Comparison of ENCODE assay signal across 16 mouse cellular contexts in genomic region chr17:21504524-21504923, GRCm38 (mm10). TPM values are rescaled to one million over a fixed set of nuclear protein-coding genes. Genes with fewer than 3 reads are reported as not detected.
DNase-seq lines count a peak whose midpoint lies in the region; ATAC-seq and TF ChIP-seq lines count a peak whose summit lies in the region.
"Had no signal": no experiment of that assay in that cellular context is flagged by ENCODE, and none has a peak within 500 bp of the region (broad histone marks: within the 10 kb centered on the region; RNA-seq: fewer than 3 reads in every experiment).

No protein-coding gene starts in this region.

- TF ChIP-seq RAD21 in MEL (IDR thresholded peaks at IDR 0.05; ENCODE audit: low read depth, low read length): peak; percentile 55

- ATAC-seq in megakaryocyte, adult 5-6 weeks (ENCODE audit: poor library complexity, severe bottlenecking): peak; percentile 57; the same call in 1 of the 2 replicates

- no peak overlapping the region for H3K4me3 ChIP-seq in layer of hippocampus, adult 2 months
- no peak overlapping the region for H3K4me3 ChIP-seq in MEL (ENCODE audit: control insufficient read depth in 1 of 2, insufficient read depth in 1 of 2, low read depth in 2 of 2, low read length in 2 of 2)
- H3K4me3 ChIP-seq: embryonic facial prominence, embryonic 13.5 days; forebrain, embryonic 12.5 days; hindbrain, embryonic 12.5 days; limb, embryonic 10.5 days; midbrain, embryonic 12.5 days; neural tube, embryonic 13.5 days had no signal

- TF ChIP-seq EP300 in MEL (IDR thresholded peaks at IDR 0.05; ENCODE audit: low read depth in 1 of 2, low read length in 2 of 2): no peak

- no peaks in the 10 kb centered on the region for H3K79me2 ChIP-seq in MEL (ENCODE audit: control insufficient read depth, insufficient read depth, low read length, poor library complexity)

- TF ChIP-seq POLR2A in MEL (IDR thresholded peaks at IDR 0.05; ENCODE audit: control insufficient read depth in 1 of 2, insufficient read depth in 1 of 2, low read depth in 1 of 2, low read length in 2 of 2, poor library complexity in 1 of 2): no peak

- H3K27ac ChIP-seq in layer of hippocampus, adult 2 months: no peak overlapping the region
- H3K27ac ChIP-seq in MEL (ENCODE audit: control insufficient read depth, low read depth, low read length): no peak overlapping the region
- H3K27ac ChIP-seq: embryonic facial prominence, embryonic 13.5 days; forebrain, embryonic 12.5 days; hindbrain, embryonic 12.5 days; limb, embryonic 10.5 days; midbrain, embryonic 12.5 days; neural tube, embryonic 13.5 days had no signal

- peak; percentile 56 for TF ChIP-seq CTCF in layer of hippocampus, adult 2 months (conservative IDR thresholded peaks at IDR 0.05)
- TF ChIP-seq CTCF in MEL (IDR thresholded peaks at IDR 0.05 in 2 of 3, conservative IDR thresholded peaks at IDR 0.05 in 1 of 3; ENCODE audit: control insufficient read depth in 1 of 3, insufficient read depth in 1 of 3, low read depth in 2 of 3, low read length in 3 of 3, poor library complexity in 1 of 3, severe bottlenecking in 1 of 3): peak; percentile 6 to 59 (median 40); a peak in 4 of 6 replicates

- no peak for DNase-seq in layer of hippocampus, adult 2 months (ENCODE audit: low spot score in 2 of 2)
- no peak for DNase-seq in layer of hippocampus, adult 11-12 months (ENCODE audit: low spot score)
- DNase-seq in 416B (ENCODE audit: low read depth) (peak; percentile 57), MEL (ENCODE audit: low read depth, low spot score) (peak; percentile 53)
- DNase-seq in left cerebral cortex, adult 9 months (ENCODE audit: low spot score in 2 of 2): no peak
- DNase-seq in gastrocnemius, adult 18-20 months (ENCODE audit: low spot score): no peak
- DNase-seq: cerebellum, postnatal 10 days; kidney, adult 9 months; thymus, adult 2 months had no signal

- peaks cover 0 to 2% of the 10 kb centered on the region in 2 experiments; a peak in 1 of 4 replicates for H3K36me3 ChIP-seq in MEL (ENCODE audit: control insufficient read depth in 1 of 2, insufficient read depth in 2 of 2, low read length in 2 of 2)

- no peaks in the 10 kb centered on the region for H3K27me3 ChIP-seq in MEL (ENCODE audit: control insufficient read depth in 1 of 2, insufficient read depth in 2 of 2, low read length in 2 of 2)
- H3K27me3 ChIP-seq: embryonic facial prominence, embryonic 13.5 days; forebrain, embryonic 12.5 days; hindbrain, embryonic 12.5 days; midbrain, embryonic 12.5 days; neural tube, embryonic 13.5 days had no signal

- H3K9me3 ChIP-seq in MEL (replicated peaks; ENCODE audit: insufficient read depth, low read length): no peaks in the 10 kb centered on the region
- H3K9me3 ChIP-seq: embryonic facial prominence, embryonic 13.5 days; forebrain, embryonic 12.5 days; hindbrain, embryonic 12.5 days; limb, embryonic 10.5 days; midbrain, embryonic 12.5 days; neural tube, embryonic 13.5 days had no signal

- H3K9ac ChIP-seq in MEL (ENCODE audit: control insufficient read depth, low read depth, low read length, poor library complexity, severe bottlenecking): no peak overlapping the region
- H3K9ac ChIP-seq: embryonic facial prominence, embryonic 13.5 days; forebrain, embryonic 12.5 days; hindbrain, embryonic 12.5 days; midbrain, embryonic 12.5 days; neural tube, embryonic 13.5 days had no signal

- H3K4me1 ChIP-seq in MEL (ENCODE audit: control insufficient read depth in 1 of 2, insufficient read depth in 2 of 2, low read length in 2 of 2): 0 out of 4 replicates have a peak, but pooled peaks cover 0 to 2% of the 10 kb centered on the region in 2 experiments
- H3K4me1 ChIP-seq: embryonic facial prominence, embryonic 13.5 days; forebrain, embryonic 12.5 days; hindbrain, embryonic 12.5 days; limb, embryonic 10.5 days; midbrain, embryonic 12.5 days; neural tube, embryonic 13.5 days had no signal

TF ChIP-seq in MEL, 35 proteins besides CTCF, POLR2A, EP300 and RAD21:
- TF ChIP-seq ZC3H11A (IDR thresholded peaks at IDR 0.05; ENCODE audit: low read depth, low read length) (peak; percentile 47), ZNF384 (IDR thresholded peaks at IDR 0.05; ENCODE audit: low read depth, low read length) (0 out of 2 replicates have a peak, but pooled peaks have one; percentile 19), NRF1 (IDR thresholded peaks at IDR 0.05; ENCODE audit: insufficient read depth, low read depth, low read length, poor library complexity, severe bottlenecking) (no peak), MYC (IDR thresholded peaks at IDR 0.05; ENCODE audit: low read depth, low read length) (no peak), SMC3 (IDR thresholded peaks at IDR 0.05; ENCODE audit: low read depth, low read length) (peak; percentile 63), TAL1 (IDR thresholded peaks at IDR 0.05; ENCODE audit: low read length) (no peak)

RNA-seq across cellular contexts. Expression of gene Zfp53, which starts 15.7 kb away (rescaled TPM):
- 1 to 10 TPM; 5.0 to 5.7 TPM for total RNA-seq in layer of hippocampus, adult 2 months (2021)
- 1.8 TPM in 2 replicates for total RNA-seq in MEL (2012; rRNA removed)
- polyA plus RNA-seq in MEL (2012; ENCODE audit: insufficient read depth in 1 of 2, insufficient read length in 2 of 2, low read depth in 1 of 2, low replicate concordance in 2 of 2, missing spikeins in 1 of 2): 1 to 10 TPM in 1 of 2 experiments, not detected in 1; 2.2 TPM
- 23.9 and 25.5 TPM in 2 replicates for total RNA-seq in megakaryocyte, adult 5-6 weeks (2015)
- total RNA-seq in megakaryocyte, adult 5-6 weeks (2017): 13.7 and 16.0 TPM in 2 replicates
- total RNA-seq in gastrocnemius, adult 18-20 months (2021): 1 to 10 TPM; 1.1 to 1.2 TPM

RNA-seq across cellular contexts. Expression of gene Zfp52, which starts 30.8 kb away (rescaled TPM):
- total RNA-seq in layer of hippocampus, adult 2 months (2021): 1 to 10 TPM; 5.7 to 7.4 TPM
- total RNA-seq in MEL (2012; rRNA removed): 3.5 and 4.0 TPM in 2 replicates
- 1 to 10 TPM in 1 of 2 experiments, not detected in 1; 2.8 TPM for polyA plus RNA-seq in MEL (2012; ENCODE audit: insufficient read depth in 1 of 2, insufficient read length in 2 of 2, low read depth in 1 of 2, low replicate concordance in 2 of 2, missing spikeins in 1 of 2)
- 20.2 and 25.4 TPM in 2 replicates for total RNA-seq in megakaryocyte, adult 5-6 weeks (2015)
- total RNA-seq in megakaryocyte, adult 5-6 weeks (2017): 31.0 and 36.1 TPM in 2 replicates
- 1 to 10 TPM; 6.4 to 8.7 TPM for total RNA-seq in gastrocnemius, adult 18-20 months (2021)

RNA-seq across cellular contexts. Expression of gene Zfp51, which starts 54.4 kb away (rescaled TPM):
- total RNA-seq in layer of hippocampus, adult 2 months (2021): 1 to 10 TPM; 3.7 to 3.8 TPM
- 5.5 and 6.2 TPM in 2 replicates for total RNA-seq in MEL (2012; rRNA removed)
- polyA plus RNA-seq in MEL (2012; ENCODE audit: insufficient read depth in 1 of 2, insufficient read length in 2 of 2, low read depth in 1 of 2, low replicate concordance in 2 of 2, missing spikeins in 1 of 2): 1 to 10 TPM in 1 of 2 experiments, not detected in 1; 3.5 TPM
- 16.3 and 19.6 TPM in 2 replicates for total RNA-seq in megakaryocyte, adult 5-6 weeks (2015)
- 12.4 and 12.5 TPM in 2 replicates for total RNA-seq in megakaryocyte, adult 5-6 weeks (2017)
- total RNA-seq in gastrocnemius, adult 18-20 months (2021): 10 to 100 TPM in 1 of 2 experiments, 1 to 10 TPM in 1; 9.4 to 10.3 TPM

Comparison
In these comparisons a context has a peak if more than half of its experiments do, and no peak if none do; other contexts are left out.
1. DNase-seq: peak in 416B (single experiment) and MEL (single experiment); none in layer of hippocampus, adult 2 months (0 of 2), layer of hippocampus, adult 11-12 months (single experiment), left cerebral cortex, adult 9 months (0 of 2) and gastrocnemius, adult 18-20 months (single experiment).